Mouse (Mus musculus): Measurements from ENCODE around the gene Ccdc107. TPM values are rescaled to one million over a fixed set of nuclear protein-coding genes. Genes with fewer than 3 reads are reported as not detected.

Gene Ccdc107
- polyA plus RNA-seq, 1 experiment from 2014 or later: 24.2 TPM

Other genes with a start within 250 kb of the Ccdc107 start
- gene Atp8b5, start 225.7 kb upstream of the Ccdc107 start, polyA plus RNA-seq (2018): 0.05 to 0.36 TPM in 2 of 3 replicates, not detected in the other
- 22.3 to 44.8 TPM (median 33.3 TPM) in 3 replicates for gene Rusc2, start 110.9 kb upstream of the Ccdc107 start, polyA plus RNA-seq (2018)
- gene Fam166b, start 63.8 kb upstream of the Ccdc107 start, polyA plus RNA-seq (2018): not detected in 3 replicates
- 40.0 to 51.6 TPM (median 50.0 TPM) in 3 replicates for gene Tesk1, start 51.0 kb upstream of the Ccdc107 start, polyA plus RNA-seq (2018)
- 155 to 199 TPM (median 157 TPM) in 3 replicates for gene Cd72, start 38.3 kb upstream of the Ccdc107 start, polyA plus RNA-seq (2018)
- not detected in 3 replicates for gene Sit1, start 9.2 kb upstream of the Ccdc107 start, polyA plus RNA-seq (2018)
- 0.69 to 2.4 TPM (median 1.2 TPM) in 3 replicates for gene Arhgef39, start 6.8 kb downstream of the Ccdc107 start, polyA plus RNA-seq (2018)
- gene Car9, start 14.1 kb downstream of the Ccdc107 start, polyA plus RNA-seq (2018): 3.0 to 7.4 TPM (median 4.9 TPM) in 3 replicates
- 0.17 to 0.46 TPM in 2 of 3 replicates, not detected in the other for gene Tpm2, start 30.9 kb downstream of the Ccdc107 start, polyA plus RNA-seq (2018)
- 33.3 to 58.6 TPM (median 47.6 TPM) in 3 replicates for gene Creb3, start 69.4 kb downstream of the Ccdc107 start, polyA plus RNA-seq (2018)
- 179 to 305 TPM (median 276 TPM) in 3 replicates for gene Tln1, start 69.8 kb downstream of the Ccdc107 start, polyA plus RNA-seq (2018)
- 17.6 to 45.0 TPM (median 21.9 TPM) in 3 replicates for gene Rgp1, start 85.8 kb downstream of the Ccdc107 start, polyA plus RNA-seq (2018)
- 5.4 to 9.2 TPM (median 8.6 TPM) in 3 replicates for gene Gba2, start 86.0 kb downstream of the Ccdc107 start, polyA plus RNA-seq (2018)
- not detected in 3 replicates for gene Msmp, start 91.6 kb downstream of the Ccdc107 start, polyA plus RNA-seq (2018)
- gene Npr2, start 139.0 kb downstream of the Ccdc107 start, polyA plus RNA-seq (2018): not detected in 3 replicates
- gene Spag8, start 160.7 kb downstream of the Ccdc107 start, polyA plus RNA-seq (2018): not detected in 3 replicates
- gene Hint2, start 163.6 kb downstream of the Ccdc107 start, polyA plus RNA-seq (2018): 11.4 to 34.2 TPM (median 26.9 TPM) in 3 replicates
- 0.80 to 1.5 TPM (median 1.1 TPM) in 3 replicates for gene Tmem8b, start 176.1 kb downstream of the Ccdc107 start, polyA plus RNA-seq (2018)
- gene Fam221b, start 176.2 kb downstream of the Ccdc107 start, polyA plus RNA-seq (2018): 0.53 to 4.6 TPM (median 0.59 TPM) in 3 replicates
- gene Olfr70, start 207.9 kb downstream of the Ccdc107 start, polyA plus RNA-seq (2018): not detected in 3 replicates
- gene Olfr71, start 217.4 kb downstream of the Ccdc107 start, polyA plus RNA-seq (2018): not detected in 3 replicates
- gene Hrct1, start 234.3 kb downstream of the Ccdc107 start, polyA plus RNA-seq (2018): not detected in 3 replicates
- gene Spaar, start 237.1 kb downstream of the Ccdc107 start, polyA plus RNA-seq (2018): not detected in 3 replicates

Data from macrophage (primary cell).